Comparison of ENCODE assay signal across 1 mouse cellular context in the genomic region with DNA sequence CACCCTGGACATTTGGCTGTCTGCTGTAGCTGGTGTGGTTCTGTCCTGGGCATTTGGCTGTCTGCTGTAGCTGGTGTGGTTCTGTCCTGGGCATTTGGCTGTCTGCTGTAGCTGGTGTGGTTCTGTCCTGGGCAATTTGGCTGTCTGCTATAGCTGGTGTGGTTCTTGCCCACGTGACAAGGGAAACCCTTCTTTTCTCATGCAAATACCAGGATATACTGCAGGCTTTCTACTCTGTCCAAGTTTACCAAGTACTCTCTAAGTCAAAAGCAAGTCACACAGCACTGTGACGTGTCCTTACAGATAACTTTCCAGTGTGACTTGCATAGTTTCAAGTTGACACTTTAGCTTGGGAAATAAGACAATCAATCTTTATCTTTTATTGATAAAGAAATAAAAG.
TF ChIP-seq lines count a peak whose summit lies in the region.

No protein-coding gene starts in this region.

TF ChIP-seq in CH12.LX, 34 proteins besides CTCF, POLR2A, EP300 and RAD21 (continued from another document):
- no peak for TF ChIP-seq TCF12 (IDR thresholded peaks at IDR 0.05; ENCODE audit: low read depth, low read length)
